Mouse (Mus musculus) embryonic fibroblast, embryonic 13.5 days (primary cell): ENCODE data around the gene Prkcsh. TPM values are rescaled to one million over a fixed set of nuclear protein-coding genes. Genes with fewer than 3 reads are reported as not detected.

Source experiments
- H3K27ac ChIP-seq: 2 replicates; pipeline ENCODE4 v1.5.1; 2012; ENCODE audit warnings: low read length, control low read depth, inconsistent platforms; ENCODE audit not compliant: insufficient read depth
- H3K4me1 ChIP-seq: 2 replicates; pipeline ENCODE4 v1.6.1; 2011; ENCODE audit warnings: low read length; ENCODE audit not compliant: control insufficient read depth, insufficient read depth
- H3K4me3 ChIP-seq: 2 replicates; pipeline ENCODE4 v1.5.1; 2011; ENCODE audit warnings: mild to moderate bottlenecking, control low read depth, low read length; ENCODE audit not compliant: insufficient read depth
- CTCF ChIP-seq: IDR thresholded peaks from 2 replicates; pipeline ENCODE4 v1.5.1; 2011; ENCODE audit warnings: mild to moderate bottlenecking, control low read depth, low read length, moderate library complexity, borderline replicate concordance; ENCODE audit not compliant: insufficient read depth
- POLR2A ChIP-seq: IDR thresholded peaks from 2 replicates; pipeline ENCODE4 v1.6.1; 2011; ENCODE audit warnings: low read depth, mild to moderate bottlenecking, control low read depth, low read length, moderate library complexity
- polyA plus RNA-seq: library from polyadenylated mRNA; stranded (reverse); fragments of >200 nt; gene quantifications from 2 replicates; pipeline ENCODE4 v1.2.4, GENCODE M21; 2011; ENCODE audit warnings: low read depth; ENCODE audit not compliant: missing spikeins, insufficient read length

Prkcsh gene
- polyA plus RNA-seq, 1 experiment = 144 TPM

- Histone ChIP-seq H3K4me3 (no peak overlapping the region), H3K4me1 (no peaks in the 10 kb centered on the region), H3K27ac (no peak overlapping the region)
- TF ChIP-seq CTCF (no peak), POLR2A (no peak)
These were observed 51.1 kb downstream of the Prkcsh start for GRCm38 (mm10) chr9:22053657-22054056.

- peak; percentile 48; the same call in 1 of the 2 replicates for TF ChIP-seq CTCF
- TF ChIP-seq POLR2A = no peak; the same call in 1 of the 2 replicates
- no peak overlapping the region for H3K27ac ChIP-seq
- H3K4me1 ChIP-seq = no peaks in the 10 kb centered on the region
- H3K4me3 ChIP-seq = no peak overlapping the region
These were observed 51.9 kb downstream of the Prkcsh start for GRCm38 (mm10) chr9:22054411-22055076.

- H3K4me1 ChIP-seq = no peaks in the 10 kb centered on the region
- H3K4me3 ChIP-seq = no peak overlapping the region
- H3K27ac ChIP-seq = no peak overlapping the region
- TF ChIP-seq POLR2A (no peak), CTCF (no peak)
These were observed 53.1 kb downstream of the Prkcsh start for GRCm38 (mm10) chr9:22055713-22056112.

- Histone ChIP-seq H3K4me1 (no peaks in the 10 kb centered on the region), H3K4me3 (no peak overlapping the region), H3K27ac (no peak overlapping the region)
- TF ChIP-seq POLR2A (no peak), CTCF (no peak)
These were observed 53.8 kb downstream of the Prkcsh start for GRCm38 (mm10) chr9:22056303-22056910.

GRCm38 (mm10) chr9:22057031-22057517, 54.5 kb downstream of the Prkcsh start:
- no peak for TF ChIP-seq CTCF
- TF ChIP-seq POLR2A = no peak
- Histone ChIP-seq H3K4me1 (no peaks in the 10 kb centered on the region), H3K27ac (no peak overlapping the region), H3K4me3 (no peak overlapping the region)

GRCm38 (mm10) chr9:22058011-22058424, 55.4 kb downstream of the Prkcsh start:
- TF ChIP-seq POLR2A (no peak), CTCF (no peak)

GRCm38 (mm10) chr9:22061339-22061738, 58.7 kb downstream of the Prkcsh start:
- Histone ChIP-seq H3K4me1 (no peaks in the 10 kb centered on the region), H3K4me3 (no peak overlapping the region), H3K27ac (no peak overlapping the region)
- no peak for TF ChIP-seq POLR2A
- no peak for TF ChIP-seq CTCF

More at GRCm38 (mm10) chr9:22058011-22058424, 55.4 kb downstream of the Prkcsh start:
- no peaks in the 10 kb centered on the region for H3K4me1 ChIP-seq
- H3K27ac ChIP-seq = no peak overlapping the region
- H3K4me3 ChIP-seq = no peak overlapping the region

Other genes with a start within 250 kb of the Prkcsh start
- 14.2 and 21.2 TPM in 2 replicates for gene Spc24, start 242.5 kb upstream of the Prkcsh start, polyA plus RNA-seq
- gene Kank2, start 204.1 kb upstream of the Prkcsh start, polyA plus RNA-seq = 59.7 and 75.7 TPM in 2 replicates
- gene Angptl8, start 167.3 kb upstream of the Prkcsh start, polyA plus RNA-seq = not detected in 2 replicates
- gene Dock6, start 150.2 kb upstream of the Prkcsh start, polyA plus RNA-seq = 15.9 and 18.6 TPM in 2 replicates
- gene Rab3d, start 84.6 kb upstream of the Prkcsh start, polyA plus RNA-seq = 6.7 and 13.5 TPM in 2 replicates
- gene Ccdc159, start 75.3 kb upstream of the Prkcsh start, polyA plus RNA-seq = 5.6 and 6.2 TPM in 2 replicates
- 21.0 and 25.4 TPM in 2 replicates for gene Tmem205, start 75.2 kb upstream of the Prkcsh start, polyA plus RNA-seq
- gene Plppr2, start 65.8 kb upstream of the Prkcsh start, polyA plus RNA-seq = 13.1 and 14.9 TPM in 2 replicates
- gene Swsap1, start 47.1 kb upstream of the Prkcsh start, polyA plus RNA-seq = 5.7 and 6.9 TPM in 2 replicates
- gene Epor, start 39.3 kb upstream of the Prkcsh start, polyA plus RNA-seq = not detected in 2 replicates
- gene Rgl3, start 13.4 kb upstream of the Prkcsh start, polyA plus RNA-seq = 1.2 and 2.4 TPM in 2 replicates
- 0.32 TPM in 1 of 2 replicates, not detected in the other for gene Ccdc151, start 172 bp upstream of the Prkcsh start, polyA plus RNA-seq
- gene Elavl3, start 49.2 kb downstream of the Prkcsh start, polyA plus RNA-seq = not detected in 2 replicates
- not detected in 2 replicates for gene Gm49318, start 68.5 kb downstream of the Prkcsh start, polyA plus RNA-seq
- gene Zfp653, start 68.6 kb downstream of the Prkcsh start, polyA plus RNA-seq = 4.4 and 5.4 TPM in 2 replicates
- gene Ecsit, start 82.6 kb downstream of the Prkcsh start, polyA plus RNA-seq = 15.8 and 16.5 TPM in 2 replicates
- 203 and 419 TPM in 2 replicates for gene Cnn1, start 96.4 kb downstream of the Prkcsh start, polyA plus RNA-seq
- gene Elof1, start 114.4 kb downstream of the Prkcsh start, polyA plus RNA-seq = 65.2 and 69.7 TPM in 2 replicates
- 3.7 and 5.2 TPM in 2 replicates for gene Acp5, start 132.9 kb downstream of the Prkcsh start, polyA plus RNA-seq
- gene Pigyl, start 154.0 kb downstream of the Prkcsh start, polyA plus RNA-seq = 20.4 and 21.5 TPM in 2 replicates
- gene Zfp872, start 185.3 kb downstream of the Prkcsh start, polyA plus RNA-seq = not detected in 2 replicates
- gene Zfp809, start 222.9 kb downstream of the Prkcsh start, polyA plus RNA-seq = 35.7 and 38.8 TPM in 2 replicates